Mouse (Mus musculus): Measurements from ENCODE around the gene Cer1.
A peak's percentile ranks its signal among the peaks of the same experiment; 100 is the strongest.

Gene Cer1

DNA sequence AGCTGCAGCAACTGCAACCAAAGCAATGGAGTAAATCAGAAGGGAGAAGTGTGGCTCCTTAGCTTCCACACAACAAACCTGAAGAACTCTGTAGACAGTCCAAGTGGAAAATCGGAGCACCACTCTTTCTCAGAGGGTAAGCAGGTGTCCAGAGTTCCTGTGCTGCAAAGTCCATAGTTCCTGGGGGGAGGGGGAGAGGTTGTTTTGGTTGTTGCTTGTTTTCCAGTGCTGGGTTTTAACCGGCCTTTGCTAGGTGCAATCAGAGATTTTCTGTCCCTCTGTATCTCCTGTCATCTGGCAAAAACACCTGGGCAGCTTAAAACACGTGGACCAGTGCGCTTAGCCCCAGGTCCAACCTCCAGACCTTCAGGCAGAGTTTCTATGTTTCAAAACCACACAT is 10.2 kb downstream of the Cer1 start:
- DNase-seq (ENCODE audit: low read depth, low spot score): no peak

DNA sequence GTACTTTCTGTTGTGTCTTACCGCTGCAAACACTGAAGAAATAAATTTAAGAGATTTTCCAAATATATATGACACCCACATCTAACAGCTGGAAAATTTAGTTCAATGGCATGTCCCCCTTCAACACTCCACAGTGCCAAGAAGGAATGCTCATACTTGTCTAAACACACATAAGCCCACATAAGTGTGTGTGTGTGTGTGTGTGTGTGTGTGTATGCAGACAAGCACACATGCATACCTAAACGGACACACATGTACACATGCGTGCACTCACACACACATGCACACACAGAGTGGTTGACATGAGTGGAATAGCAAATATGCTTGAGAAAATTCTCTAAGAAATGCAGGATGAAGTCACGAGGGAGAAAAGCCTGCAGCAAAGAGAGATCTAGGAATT is 12.4 kb downstream of the Cer1 start:
- no peak for DNase-seq (ENCODE audit: low read depth, low spot score)

DNA sequence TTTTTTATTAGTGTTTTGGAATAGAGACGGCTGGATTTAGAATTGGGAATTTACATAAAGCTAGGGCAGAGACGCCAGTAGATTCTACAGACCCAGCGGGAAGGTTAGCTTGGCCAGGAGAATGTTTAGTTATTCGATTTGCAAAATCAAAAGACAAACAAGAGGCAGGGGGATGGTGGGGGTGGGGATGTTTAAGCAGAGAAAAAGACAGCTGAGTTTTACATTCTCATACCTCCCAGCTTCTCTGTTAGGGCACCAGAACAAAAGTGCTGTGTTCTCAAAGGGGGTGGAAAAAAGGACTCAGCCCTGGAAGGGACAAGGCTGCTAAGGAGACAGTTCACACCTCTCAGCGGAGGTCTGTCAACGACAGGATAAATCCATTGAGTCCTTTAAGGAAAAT is 12.8 kb downstream of the Cer1 start:
- no peak for DNase-seq (ENCODE audit: low read depth, low spot score)

DNA sequence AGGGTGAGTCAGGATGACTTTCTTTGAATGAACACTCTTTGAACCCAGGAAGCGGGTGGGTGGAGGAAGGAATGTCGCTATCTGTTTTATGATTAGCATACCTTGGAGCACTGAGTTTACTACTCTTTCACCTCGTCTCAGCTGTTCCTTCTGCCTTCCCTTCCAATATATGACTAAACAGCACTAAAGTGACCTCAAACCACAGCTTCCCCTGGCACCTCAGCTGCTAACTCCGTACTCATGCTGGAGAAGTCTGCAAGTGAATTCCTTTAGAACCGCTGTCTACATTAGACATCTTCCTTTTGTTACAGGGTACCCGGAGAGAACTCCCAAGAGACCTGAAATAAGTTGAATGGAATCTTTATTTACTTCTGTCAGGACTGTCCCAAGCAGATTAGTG is 14.0 kb downstream of the Cer1 start:
- no peak for DNase-seq (ENCODE audit: low read depth, low spot score)

DNA sequence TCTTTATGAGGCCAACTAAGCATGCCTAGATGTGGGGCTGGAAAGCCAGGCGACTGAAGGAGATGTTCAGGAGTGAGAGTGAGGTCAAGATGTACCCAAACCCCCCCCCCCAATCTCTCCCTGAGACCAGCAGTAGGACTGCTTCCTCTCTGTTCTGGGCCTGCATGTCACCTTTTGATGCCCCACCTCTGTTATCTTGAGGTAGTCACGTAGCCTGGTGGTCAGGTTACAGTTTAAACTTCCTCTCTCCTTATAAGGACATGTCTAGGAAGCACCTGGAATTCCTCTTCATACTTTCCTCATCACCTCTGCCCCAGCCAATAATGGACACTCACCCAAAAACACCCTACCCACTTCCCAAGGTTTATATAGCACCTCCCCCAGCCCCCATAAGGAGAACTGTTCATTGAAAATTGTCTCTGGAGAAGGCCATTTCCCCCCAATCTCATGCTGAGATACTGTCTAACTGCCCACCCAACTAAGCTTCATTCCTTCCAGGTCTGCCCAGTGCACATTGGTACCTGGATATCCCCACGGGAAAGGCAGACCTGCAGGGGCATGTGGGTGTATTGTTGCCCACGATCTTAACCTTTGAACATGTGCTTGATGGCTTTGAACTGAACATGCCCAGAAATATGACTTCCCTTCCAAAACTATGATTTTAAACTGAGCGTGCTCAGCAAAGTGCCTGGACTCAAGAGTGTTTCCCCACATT is 17.1 kb downstream of the Cer1 start:
- DNase-seq (ENCODE audit: low read depth, low spot score): no peak

DNA sequence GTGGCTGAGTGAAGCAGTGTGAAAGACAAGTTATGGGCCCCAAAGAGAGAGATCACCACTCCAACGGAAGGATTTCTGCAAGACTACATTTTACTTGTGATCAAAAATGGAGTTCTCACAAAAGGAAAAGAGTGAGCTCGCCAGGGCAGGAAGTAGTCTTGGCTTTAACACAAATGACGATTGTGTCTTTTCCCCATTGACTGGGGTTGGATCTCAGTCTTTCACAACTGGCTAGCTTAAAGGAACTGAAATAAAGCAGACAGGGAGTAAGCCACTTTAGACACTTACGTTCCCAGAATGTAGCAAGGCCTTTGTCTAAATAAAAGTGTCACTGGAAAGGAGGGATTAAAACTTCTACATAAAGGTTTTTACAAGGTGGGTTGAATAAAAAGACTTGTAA is 17.8 kb downstream of the Cer1 start:
- no peak for DNase-seq (ENCODE audit: low read depth, low spot score)

DNA sequence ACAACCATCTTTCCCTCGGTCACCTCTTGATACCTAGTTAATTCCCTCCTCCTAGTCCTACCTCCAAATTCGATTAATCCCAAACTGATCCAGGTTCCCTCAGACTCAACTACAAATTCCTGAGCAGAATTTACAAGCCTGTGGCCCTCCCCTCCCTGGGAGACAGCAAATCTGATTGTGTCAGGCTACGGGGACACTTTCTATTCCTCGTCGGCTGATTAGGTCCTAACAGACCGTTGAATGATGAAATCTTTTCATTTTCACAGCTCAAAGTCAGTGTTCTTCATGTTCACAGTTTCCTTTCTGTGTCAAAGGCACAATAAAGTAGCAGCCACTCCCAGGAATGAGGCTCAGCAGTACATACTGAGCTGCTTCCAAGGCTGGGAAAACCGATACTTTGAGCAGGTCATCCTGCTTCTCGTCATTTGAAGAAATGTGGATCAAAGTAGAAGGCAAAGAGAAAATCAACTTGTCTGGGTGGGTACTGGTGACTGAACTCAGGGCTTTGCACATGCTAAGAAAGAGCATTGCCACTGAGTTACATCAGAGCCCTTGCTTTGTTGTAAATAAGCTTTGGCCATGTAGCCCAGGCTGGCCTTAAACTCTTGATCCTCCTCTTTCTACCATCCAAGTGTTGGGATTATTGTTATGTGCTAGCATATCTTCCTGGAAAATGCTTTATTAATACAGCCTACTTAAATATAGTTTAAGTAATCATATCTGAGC is 19.8 kb downstream of the Cer1 start:
- DNase-seq (ENCODE audit: low read depth, low spot score): no peak

DNA sequence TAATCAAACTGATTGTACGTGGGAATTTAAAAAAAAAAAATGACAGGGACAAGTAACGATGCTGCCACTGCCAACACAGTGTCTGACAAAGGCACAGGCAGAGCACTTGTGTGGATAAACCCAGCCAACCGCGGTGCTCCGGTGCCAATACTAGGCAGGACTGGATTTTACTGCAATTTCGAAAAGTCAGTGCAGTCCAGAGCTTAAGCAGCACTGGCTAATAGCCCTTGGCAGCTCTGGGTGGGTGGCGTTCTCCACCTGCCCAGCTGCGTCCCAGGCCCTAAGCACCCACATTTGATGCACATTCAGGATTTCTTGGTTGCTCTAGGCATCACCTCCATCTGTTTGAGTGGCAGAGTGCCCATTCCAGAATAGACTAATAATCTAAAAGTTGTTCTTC is 21.6 kb downstream of the Cer1 start:
- no peak for DNase-seq (ENCODE audit: low read depth, low spot score)

DNA sequence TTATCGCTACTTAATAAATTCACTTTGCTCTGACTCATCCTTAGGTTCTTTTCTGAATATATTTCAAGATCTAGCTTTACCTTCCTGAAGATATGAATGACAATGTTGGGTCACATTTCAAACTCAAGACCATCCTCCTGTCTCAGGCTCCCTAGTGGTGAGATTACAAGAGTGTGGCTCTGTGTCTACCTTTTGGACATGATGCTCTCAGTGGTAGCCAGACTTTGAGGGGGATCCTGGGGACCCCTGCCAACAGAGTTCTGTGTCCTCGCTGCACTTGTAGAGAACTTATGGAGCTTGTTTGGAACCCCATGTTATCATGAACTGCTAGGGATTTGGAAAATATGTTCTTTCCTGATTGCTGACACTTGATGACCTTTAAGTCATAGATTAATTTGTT is 23.5 kb downstream of the Cer1 start:
- no peak for DNase-seq (ENCODE audit: low read depth, low spot score)

DNA sequence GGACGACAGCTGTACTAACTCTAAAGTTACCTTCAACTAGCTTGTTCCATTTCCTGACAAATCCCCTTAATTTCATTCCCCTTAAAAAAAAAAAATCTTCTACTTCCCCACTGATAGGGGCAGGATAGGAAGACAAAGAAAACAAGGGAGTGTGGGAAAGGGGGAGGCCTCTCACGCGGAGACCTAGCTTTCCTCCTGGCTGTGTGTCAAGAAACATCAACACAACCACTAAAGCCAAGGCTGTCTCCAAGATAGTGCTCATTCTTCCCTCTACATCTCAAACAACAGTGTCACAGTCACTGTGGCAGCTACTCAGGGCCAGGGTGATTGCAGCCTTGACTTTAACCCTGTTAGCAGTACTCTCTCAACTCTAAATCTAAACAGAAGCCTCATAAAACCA is 24.4 kb downstream of the Cer1 start:
- DNase-seq (ENCODE audit: low read depth, low spot score): no peak

DNA sequence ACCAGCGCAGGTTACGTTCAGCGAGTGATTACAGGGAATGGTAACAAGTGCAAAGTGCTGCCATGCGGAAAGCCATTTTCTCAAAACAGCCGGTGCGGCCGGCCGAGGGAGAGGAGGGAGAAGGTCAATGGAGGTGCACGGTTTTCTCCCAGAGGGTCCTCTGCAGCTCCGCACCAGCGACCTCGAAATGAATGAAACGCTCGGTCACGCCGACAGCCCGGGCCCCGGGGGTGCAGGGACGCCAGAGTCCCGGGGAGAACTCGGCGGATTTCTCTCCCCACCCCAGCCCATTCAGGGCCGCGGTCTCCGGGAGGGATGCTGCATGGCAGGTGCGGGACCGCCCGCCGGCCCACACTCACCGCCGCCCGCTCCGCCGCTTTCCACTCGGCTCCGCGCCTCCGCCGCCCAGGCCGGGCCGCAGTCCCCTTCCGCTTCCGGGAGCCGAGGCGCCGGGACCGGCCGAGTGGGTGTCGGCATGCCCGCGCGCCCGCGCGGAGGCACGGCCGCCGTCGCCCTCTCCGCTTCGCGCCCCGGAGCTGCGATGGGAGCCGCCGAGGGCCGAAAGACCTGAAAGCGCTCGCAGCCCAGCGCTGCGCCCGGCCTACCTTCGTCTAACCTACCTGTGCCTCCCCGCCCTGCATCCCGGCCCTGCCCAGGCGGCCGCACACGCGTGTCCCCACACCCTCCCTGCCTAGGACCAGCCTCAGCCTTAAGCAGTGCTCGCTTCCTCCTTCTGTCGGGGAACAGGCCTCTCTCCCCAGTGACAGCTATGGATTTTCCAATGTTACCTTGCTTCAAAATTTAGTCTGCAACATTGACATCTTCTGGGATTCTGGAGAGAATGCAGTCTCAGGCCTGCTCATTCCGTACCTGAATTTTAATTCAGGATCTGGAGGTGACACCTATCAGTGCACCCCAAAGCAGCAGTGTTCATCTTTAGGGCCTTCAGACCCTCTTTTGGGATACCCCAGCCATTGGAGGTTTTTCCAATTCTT is 25.5 kb downstream of the Cer1 start, which contains the start of gene Zdhhc21:
Zdhhc21 (minus strand) TSS at position 828 of the 995 bp plus-strand sequence.
- peak; percentile 31 for DNase-seq (ENCODE audit: low read depth, low spot score)

DNA sequence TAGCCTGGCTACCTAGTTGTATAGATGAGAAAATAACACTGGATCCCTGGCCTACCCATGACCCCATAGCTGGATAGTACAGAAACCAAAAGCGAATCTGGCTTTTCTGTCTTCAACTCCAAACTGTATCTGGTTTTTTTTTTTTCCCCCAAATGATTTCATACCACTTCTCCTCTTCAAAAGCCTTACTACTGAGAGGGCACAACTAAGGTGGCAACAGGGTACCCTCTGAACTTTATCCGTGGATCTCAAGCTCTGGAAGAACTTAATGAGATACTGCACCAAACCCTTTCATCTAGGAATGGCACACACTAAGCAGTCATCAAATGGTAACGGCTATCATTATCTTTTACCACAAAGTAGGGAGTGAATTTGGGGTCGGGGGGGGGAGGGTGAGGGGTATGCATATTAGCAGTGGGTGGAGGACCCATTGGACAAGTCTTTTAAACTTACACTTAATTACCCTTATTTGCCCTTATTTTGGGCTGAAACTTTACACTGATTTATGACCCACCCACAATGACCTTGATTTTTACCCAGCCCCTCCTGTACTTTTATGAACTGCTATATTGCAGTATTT is 26.4 kb downstream of the Cer1 start:
- DNase-seq (ENCODE audit: low read depth, low spot score): no peak

DNA sequence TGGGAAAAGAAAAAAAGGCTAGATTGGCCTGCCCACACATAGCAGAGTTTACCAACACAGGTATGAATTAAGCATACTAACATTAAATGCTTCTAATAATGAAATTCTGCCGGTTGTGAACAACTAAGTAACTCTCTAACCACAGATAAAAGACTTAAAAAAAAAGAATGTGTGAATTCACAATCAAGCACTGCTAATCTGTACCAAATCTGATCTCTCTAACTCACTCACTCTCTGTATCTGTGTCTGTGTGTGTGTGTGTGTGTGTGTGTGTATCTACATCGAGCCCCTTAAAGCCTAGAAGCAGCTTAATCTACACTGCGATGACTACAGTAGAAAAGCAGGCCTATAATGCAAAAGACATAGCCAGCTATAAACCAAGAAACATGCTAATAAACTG is 28.0 kb downstream of the Cer1 start:
- no peak for DNase-seq (ENCODE audit: low read depth, low spot score)

DNA sequence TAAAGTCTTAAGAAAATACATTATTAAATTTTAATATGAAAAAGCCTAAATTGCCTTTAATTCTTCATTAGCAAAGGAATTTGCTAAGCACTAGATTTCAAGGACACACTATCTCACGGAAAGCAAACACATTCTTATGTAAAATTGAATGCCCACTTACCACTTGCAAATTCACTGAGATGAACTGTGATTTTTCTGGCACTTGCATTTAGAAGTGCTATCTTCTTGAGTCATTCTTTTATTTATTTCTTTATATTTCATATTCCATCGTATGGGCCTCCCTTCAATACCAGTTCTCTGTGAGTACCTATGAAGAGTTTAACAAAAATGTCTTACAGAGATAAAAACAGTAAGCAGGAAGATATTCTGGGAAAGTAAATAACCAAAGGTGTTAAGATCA is 31.1 kb downstream of the Cer1 start:
- no peak for DNase-seq (ENCODE audit: low read depth, low spot score)

DNA sequence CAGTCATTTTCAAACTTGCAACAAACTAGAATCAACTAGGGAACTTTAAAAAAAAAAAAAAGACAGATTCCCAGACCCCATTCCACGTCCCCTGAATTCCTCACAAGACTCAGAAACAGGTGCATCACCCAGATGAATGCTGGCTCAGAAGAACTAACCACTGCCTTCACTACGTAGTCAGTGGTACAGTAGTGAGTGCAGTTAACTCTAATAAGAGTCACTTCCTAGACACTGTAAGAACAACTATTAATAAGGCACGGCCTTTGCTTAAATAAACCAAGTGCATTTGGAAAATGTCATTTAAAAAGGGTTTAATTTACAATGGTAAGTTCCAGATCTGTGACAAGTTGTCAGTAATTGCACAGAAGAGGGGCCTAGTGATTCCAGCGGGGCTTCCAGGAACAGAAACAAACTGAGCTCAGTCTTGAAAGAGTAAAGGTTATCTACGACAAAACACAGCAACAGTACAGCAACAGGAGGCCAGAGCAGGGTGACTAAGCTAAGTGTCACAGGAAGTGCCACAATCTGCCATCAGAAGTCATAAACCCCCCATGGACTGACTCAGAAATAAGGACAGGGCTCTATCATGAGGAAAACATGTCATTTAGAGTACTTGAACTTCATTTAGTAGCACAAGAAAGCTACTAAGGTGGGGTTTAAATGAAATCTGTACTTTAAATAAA is 36.3 kb downstream of the Cer1 start:
- no peak for DNase-seq (ENCODE audit: low read depth, low spot score)

DNA sequence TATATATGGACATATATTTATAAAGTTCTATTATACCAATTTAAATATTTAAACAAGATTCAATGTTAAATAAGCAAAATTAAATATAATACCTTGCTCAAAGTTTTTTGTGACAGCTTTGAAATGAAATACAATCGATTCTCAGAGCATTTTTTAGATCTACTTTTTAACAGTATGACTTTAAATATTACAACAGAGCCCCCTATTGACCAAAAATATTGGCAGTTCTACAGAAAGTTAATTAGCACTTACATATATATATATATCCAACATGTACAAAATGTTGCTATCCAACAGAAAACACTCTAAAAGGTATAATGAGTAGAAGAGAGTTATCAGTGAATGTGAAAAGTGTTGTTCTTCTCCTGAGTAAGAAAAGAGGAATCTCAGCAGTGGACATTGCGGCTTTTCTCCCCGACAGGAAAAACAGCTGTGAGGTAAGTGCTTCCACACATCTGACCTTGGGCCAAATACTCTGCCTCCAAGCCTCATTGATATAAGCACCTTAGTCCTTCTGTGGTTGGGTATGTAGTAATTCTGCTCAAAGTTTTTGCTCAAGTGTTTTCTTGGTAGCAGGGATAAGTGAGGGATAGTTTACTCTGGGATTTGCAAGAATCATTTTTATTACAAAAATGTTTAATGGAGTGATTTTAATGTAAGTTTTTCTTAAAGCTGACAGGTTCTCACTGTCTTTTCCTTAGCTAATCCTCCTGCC is 47.3 kb downstream of the Cer1 start:
- DNase-seq (ENCODE audit: low read depth, low spot score): no peak
